Mouse (Mus musculus): Measurements from ENCODE around the gene Cfap57. TPM values are rescaled to one million over a fixed set of nuclear protein-coding genes. Genes with fewer than 3 reads are reported as not detected.
A peak's percentile ranks its signal among the peaks of the same experiment; 100 is the strongest.

The Cfap57 gene
- polyA plus RNA-seq (2015; fragmentation: Nextera tagmentation; extraction: Ambion mirVana): 1.5 and 2.0 TPM in 2 replicates

GRCm38 (mm10) chr4:118620279-118620966 is at the start of gene Cfap57, which contains the start of gene Ebna1bp2:
Cfap57 (minus strand) TSS chr4:118620777.
Ebna1bp2 (plus strand) TSS chr4:118620799.
- Histone ChIP-seq H3K4me3 (peak within 1 kb of the TSS; percentile 67), H3K27ac (replicated peaks) (peak within 1 kb of the TSS; percentile 76), H3K36me3 (peaks cover 22% of the 10 kb centered on the region), H3K9me3 (no peaks in the 10 kb centered on the region; the same call in 1 of the 2 replicates), H3K9ac (peak within 1 kb of the TSS; percentile 55), H3K4me2 (peak within 1 kb of the TSS; percentile 97), H3K27me3 (no peaks in the 10 kb centered on the region), H3K4me1 (replicated peaks) (peaks cover 15% of the 10 kb centered on the region)
- peak; percentile 95 for ATAC-seq (ENCODE audit: low FRiP score, low read depth)
- WGBS: under 1% methylated on average over 32 of the region's 41 CpGs

- Histone ChIP-seq H3K9me3 (no peaks in the 10 kb centered on the region), H3K36me3 (no peaks in the 10 kb centered on the region), H3K4me1 (replicated peaks) (no peaks in the 10 kb centered on the region), H3K9ac (no peak within 1 kb of the TSS), H3K27ac (replicated peaks) (no peak within 1 kb of the TSS), H3K27me3 (no peaks in the 10 kb centered on the region), H3K4me3 (no peak within 1 kb of the TSS), H3K4me2 (no peak within 1 kb of the TSS)
- ATAC-seq (ENCODE audit: low FRiP score, low read depth): no peak
These were observed 38.1 kb upstream of the Cfap57 start, which contains the start of gene Olfr62 for GRCm38 (mm10) chr4:118658652-118659051. Olfr62 (plus strand) TSS chr4:118658952.

DNA sequence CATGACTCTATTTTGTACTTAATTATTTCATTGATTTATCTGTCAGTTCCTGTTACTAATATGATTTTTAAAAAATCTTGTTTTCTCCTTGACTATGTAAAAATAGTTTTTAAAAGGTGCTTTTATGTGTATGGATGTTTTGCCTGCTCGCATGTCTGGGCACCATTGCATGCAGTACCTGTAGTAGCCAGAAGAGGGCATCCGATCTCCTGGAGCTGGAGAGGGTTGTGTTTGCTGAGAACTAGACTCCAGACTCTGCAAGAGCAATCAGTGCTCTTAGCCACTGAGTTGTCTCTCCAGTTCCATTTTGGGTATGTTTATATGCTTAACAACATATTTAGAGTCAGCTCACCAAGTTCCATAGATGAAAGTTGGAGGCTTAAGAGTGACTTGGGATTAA is 24.7 kb upstream of the Cfap57 start:
- 6% methylated on average over 2 of the region's 2 CpGs for WGBS
- Histone ChIP-seq H3K36me3 (no peaks in the 10 kb centered on the region), H3K4me3 (no peak overlapping the region), H3K4me2 (no peak overlapping the region), H3K9ac (no peak overlapping the region), H3K4me1 (replicated peaks) (peaks cover 8% of the 10 kb centered on the region; the same call in 1 of the 2 replicates), H3K27ac (replicated peaks) (no peak overlapping the region), H3K9me3 (no peaks in the 10 kb centered on the region), H3K27me3 (no peaks in the 10 kb centered on the region)
- ATAC-seq (ENCODE audit: low FRiP score, low read depth): no peak

GRCm38 (mm10) chr4:118642346-118643190 is 22.0 kb upstream of the Cfap57 start:
- 43% methylated on average over 20 of the region's 20 CpGs for WGBS
- Histone ChIP-seq H3K27ac (replicated peaks) (no peak overlapping the region), H3K36me3 (no peaks in the 10 kb centered on the region), H3K4me2 (peak overlapping the region; percentile 26; the same call in 1 of the 2 replicates), H3K4me3 (no peak overlapping the region), H3K9ac (no peak overlapping the region), H3K4me1 (replicated peaks) (peaks cover 8% of the 10 kb centered on the region; the same call in 1 of the 2 replicates), H3K9me3 (no peaks in the 10 kb centered on the region), H3K27me3 (no peaks in the 10 kb centered on the region)
- ATAC-seq (ENCODE audit: low FRiP score, low read depth): peak; percentile 72; the same call in 1 of the 2 replicates

- H3K9ac ChIP-seq: no peak overlapping the region
- H3K9me3 ChIP-seq: no peaks in the 10 kb centered on the region
- no peak for ATAC-seq (ENCODE audit: low FRiP score, low read depth)
- peaks cover 53% of the 10 kb centered on the region for H3K36me3 ChIP-seq
- no peaks in the 10 kb centered on the region for H3K27me3 ChIP-seq
- no peak overlapping the region for H3K27ac ChIP-seq (replicated peaks)
- H3K4me1 ChIP-seq (replicated peaks): no peaks in the 10 kb centered on the region
- 78% methylated on average over 5 of the region's 5 CpGs for WGBS
- no peak overlapping the region for H3K4me3 ChIP-seq
- no peak overlapping the region for H3K4me2 ChIP-seq
These were observed 9.7 kb upstream of the Cfap57 start for GRCm38 (mm10) chr4:118630261-118630660.

- H3K4me3 ChIP-seq: peak overlapping the region; percentile 67
- peaks cover 15% of the 10 kb centered on the region for H3K4me1 ChIP-seq (replicated peaks)
- H3K27ac ChIP-seq (replicated peaks): no peak overlapping the region
- 93% methylated on average over 9 of the region's 9 CpGs for WGBS
- H3K4me2 ChIP-seq: peak overlapping the region; percentile 97
- H3K9me3 ChIP-seq: no peaks in the 10 kb centered on the region; the same call in 1 of the 2 replicates
- no peaks in the 10 kb centered on the region for H3K27me3 ChIP-seq
- peaks cover 35% of the 10 kb centered on the region for H3K36me3 ChIP-seq
- ATAC-seq (ENCODE audit: low FRiP score, low read depth): no peak
- H3K9ac ChIP-seq: peak overlapping the region; percentile 55; the same call in 1 of the 2 replicates
These were observed 1.2 kb upstream of the Cfap57 start for GRCm38 (mm10) chr4:118621781-118622180.

GRCm38 (mm10) chr4:118620967-118621320 is 367 bp upstream of the Cfap57 start:
- Histone ChIP-seq H3K9ac (peak overlapping the region; percentile 55), H3K4me2 (peak overlapping the region; percentile 97), H3K4me1 (replicated peaks) (peaks cover 15% of the 10 kb centered on the region), H3K9me3 (no peaks in the 10 kb centered on the region; the same call in 1 of the 2 replicates), H3K27me3 (no peaks in the 10 kb centered on the region), H3K36me3 (peaks cover 27% of the 10 kb centered on the region), H3K4me3 (peak overlapping the region; percentile 67), H3K27ac (replicated peaks) (peak overlapping the region; percentile 76)
- ATAC-seq (ENCODE audit: low FRiP score, low read depth): no peak
- WGBS: under 1% methylated on average over 23 of the region's 23 CpGs

DNA sequence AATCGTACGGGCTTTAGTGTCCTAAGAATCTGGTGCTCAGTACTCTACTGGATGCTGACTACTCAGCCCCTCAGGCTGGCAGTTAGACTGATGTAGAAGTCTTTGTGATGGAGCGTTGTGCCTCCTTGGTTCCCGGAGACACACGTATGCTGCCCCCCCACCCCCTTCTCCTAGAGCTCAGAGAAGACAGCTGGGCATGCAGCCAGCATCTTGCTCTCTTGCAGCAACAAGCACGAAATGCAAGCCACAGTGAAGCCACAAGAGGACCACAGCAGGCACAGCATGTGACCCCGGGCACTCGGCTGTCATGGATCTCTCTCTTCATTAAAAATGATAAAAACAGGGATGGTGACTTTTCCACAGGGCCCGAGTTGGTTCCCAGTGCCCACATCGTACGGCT is 5.2 kb downstream of the Cfap57 start:
- 74% methylated on average over 11 of the region's 11 CpGs for WGBS

GRCm38 (mm10) chr4:118612619-118613018 is 8.0 kb downstream of the Cfap57 start:
- 30% methylated on average over 11 of the region's 11 CpGs for WGBS
- no peak for ATAC-seq (ENCODE audit: low FRiP score, low read depth)
- Histone ChIP-seq H3K9ac (no peak overlapping the region), H3K4me1 (replicated peaks) (no peaks in the 10 kb centered on the region), H3K4me2 (no peak overlapping the region), H3K9me3 (no peaks in the 10 kb centered on the region), H3K36me3 (no peaks in the 10 kb centered on the region), H3K27me3 (no peaks in the 10 kb centered on the region), H3K27ac (replicated peaks) (no peak overlapping the region), H3K4me3 (no peak overlapping the region)

More for the DNA sequence above, 5.2 kb downstream of the Cfap57 start:
- Histone ChIP-seq H3K9me3 (no peaks in the 10 kb centered on the region; the same call in 1 of the 2 replicates), H3K4me2 (no peak overlapping the region), H3K4me1 (replicated peaks) (0 out of 2 replicates have a peak, but pooled peaks cover 4% of the 10 kb centered on the region), H3K27me3 (no peaks in the 10 kb centered on the region), H3K27ac (replicated peaks) (no peak overlapping the region), H3K36me3 (no peaks in the 10 kb centered on the region), H3K4me3 (no peak overlapping the region), H3K9ac (no peak overlapping the region)
- ATAC-seq (ENCODE audit: low FRiP score, low read depth): no peak

DNA sequence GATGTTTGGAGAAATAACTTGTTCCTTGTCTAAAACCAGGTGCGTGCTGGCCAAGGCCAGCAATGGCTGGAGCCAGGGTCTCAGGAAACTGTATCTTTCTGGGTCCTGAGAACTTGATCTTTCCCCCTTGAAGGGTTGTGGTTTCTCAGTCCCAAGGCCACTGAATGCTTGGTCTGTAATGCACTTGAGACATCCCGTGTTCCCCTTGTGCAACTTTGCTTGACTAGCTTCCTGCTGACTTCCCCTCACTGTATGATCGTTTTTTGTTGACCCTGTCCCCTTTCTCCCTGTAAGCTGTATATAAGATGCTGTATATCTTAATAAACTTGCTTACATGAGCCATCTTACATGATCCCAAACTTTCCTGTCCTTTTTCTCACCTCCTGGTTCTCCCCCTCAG is 10.7 kb downstream of the Cfap57 start:
- H3K4me3 ChIP-seq: no peak overlapping the region
- no peak overlapping the region for H3K27ac ChIP-seq (replicated peaks)
- WGBS: 82% methylated on average over 3 of the region's 3 CpGs
- H3K4me1 ChIP-seq (replicated peaks): no peaks in the 10 kb centered on the region
- H3K36me3 ChIP-seq: no peaks in the 10 kb centered on the region
- no peak overlapping the region for H3K4me2 ChIP-seq
- H3K9ac ChIP-seq: no peak overlapping the region
- no peaks in the 10 kb centered on the region for H3K27me3 ChIP-seq
- no peak for ATAC-seq (ENCODE audit: low FRiP score, low read depth)
- no peaks in the 10 kb centered on the region for H3K9me3 ChIP-seq

- no peak overlapping the region for H3K9ac ChIP-seq
- H3K27me3 ChIP-seq: no peaks in the 10 kb centered on the region
- H3K27ac ChIP-seq (replicated peaks): no peak overlapping the region
- H3K4me2 ChIP-seq: no peak overlapping the region
- no peak overlapping the region for H3K4me3 ChIP-seq
- no peaks in the 10 kb centered on the region for H3K36me3 ChIP-seq
- H3K4me1 ChIP-seq (replicated peaks): no peaks in the 10 kb centered on the region
- WGBS: 73% methylated on average over 4 of the region's 4 CpGs
- H3K9me3 ChIP-seq: no peaks in the 10 kb centered on the region
- ATAC-seq (ENCODE audit: low FRiP score, low read depth): no peak
These were observed 16.5 kb downstream of the Cfap57 start for GRCm38 (mm10) chr4:118604065-118604464.

DNA sequence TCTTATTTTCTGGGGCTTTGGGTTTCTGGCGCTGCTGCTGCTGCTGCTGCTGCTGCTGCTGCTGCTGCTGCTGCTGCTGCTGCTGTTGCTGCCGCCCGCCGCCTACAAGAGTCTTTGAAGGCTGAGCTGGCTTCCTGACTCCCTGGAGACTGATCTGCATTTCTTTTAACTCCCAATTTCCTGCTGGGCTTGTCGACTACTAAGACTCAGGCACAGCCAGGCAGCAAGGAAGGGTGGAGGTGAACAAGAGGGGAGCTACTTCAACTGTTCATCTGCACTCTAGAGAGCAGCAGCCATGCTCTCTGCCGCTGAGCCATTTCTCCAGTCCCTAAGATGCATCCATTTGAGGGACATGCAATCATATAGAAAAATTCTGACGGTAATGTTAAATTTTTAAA is 30.8 kb downstream of the Cfap57 start:
- Histone ChIP-seq H3K36me3 (no peaks in the 10 kb centered on the region), H3K4me1 (replicated peaks) (peaks cover 20% of the 10 kb centered on the region), H3K9me3 (no peaks in the 10 kb centered on the region), H3K27ac (replicated peaks) (peak overlapping the region; percentile 50), H3K27me3 (no peaks in the 10 kb centered on the region), H3K9ac (no peak overlapping the region), H3K4me3 (no peak overlapping the region), H3K4me2 (peak overlapping the region; percentile 29)
- peak; percentile 37; the same call in 1 of the 2 replicates for ATAC-seq (ENCODE audit: low FRiP score, low read depth)
- 5% methylated on average over 7 of the region's 7 CpGs for WGBS
